Mouse (Mus musculus) lung, postnatal 0 days (tissue): ENCODE measurements around the gene Simc1. TPM values are rescaled to one million over a fixed set of nuclear protein-coding genes. Genes with fewer than 3 reads are reported as not detected.
A peak's percentile ranks its signal among the peaks of the same experiment; 100 is the strongest.

ENCODE experiments used
- ATAC-seq: fragments of 200-750 bp; cut with Nextera tagmentation; 2 replicates; pipeline ENCODE4 v1.8.0; 2017; ENCODE audit warnings: moderate library complexity
- DNase-seq: peaks from one replicate; pipeline ENCODE4 v3.0.0-alpha.2; 2016; ENCODE audit warnings: low spot score
- H3K27ac ChIP-seq: fragments of 300-500 bp; sonication (generic); 2 replicates; pipeline ENCODE4 v1.5.1; 2014; ENCODE audit warnings: antibody characterized with exemption, mild to moderate bottlenecking, low read length, mixed read lengths
- H3K27me3 ChIP-seq: fragments of 300-500 bp; sonication (generic); replicated peaks from 2 replicates; pipeline ENCODE4 v1.6.1; 2014; ENCODE audit warnings: low read length, mixed read lengths; ENCODE audit not compliant: insufficient read depth
- H3K36me3 ChIP-seq: fragments of 300-500 bp; sonication (generic); 2 replicates; pipeline ENCODE4 v1.6.1; 2014; ENCODE audit warnings: low read length, mixed read lengths; ENCODE audit not compliant: insufficient read depth
- H3K4me1 ChIP-seq: fragments of 300-500 bp; sonication (generic); 2 replicates; pipeline ENCODE4 v1.6.1; 2014; ENCODE audit warnings: antibody characterized with exemption, low read depth, low read length, mixed read lengths; ENCODE audit not compliant: insufficient read depth
- H3K4me2 ChIP-seq: fragments of 300-500 bp; sonication (generic); replicated peaks from 2 replicates; pipeline ENCODE4 v1.6.1; 2014; ENCODE audit warnings: low read depth, mild to moderate bottlenecking, low read length, moderate library complexity, mixed read lengths
- H3K4me3 ChIP-seq: fragments of 300-500 bp; sonication (generic); 2 replicates; pipeline ENCODE4 v1.5.1; 2014; ENCODE audit warnings: low read depth, low read length
- H3K9ac ChIP-seq: fragments of 300-500 bp; sonication (generic); replicated peaks from 2 replicates; pipeline ENCODE4 v1.6.1; 2014; ENCODE audit warnings: low read depth, mild to moderate bottlenecking
- H3K9me3 ChIP-seq: fragments of 300-500 bp; sonication (generic); 2 replicates; pipeline ENCODE4 v1.6.1; 2016; ENCODE audit warnings: low read length, mixed read lengths
- CTCF ChIP-seq: IDR thresholded peaks from 2 replicates; pipeline ENCODE4 v1.5.1; 2016; ENCODE audit warnings: antibody characterized with exemption, mild to moderate bottlenecking
- EP300 ChIP-seq: IDR thresholded peaks from 2 replicates; pipeline ENCODE4 v1.6.1; 2016; ENCODE audit warnings: antibody characterized with exemption, mild to moderate bottlenecking, control low read depth
- WGBS: fragments of 180-500 bp; shearing (Covaris S2); extraction: QIAGEN DNeasy Blood & Tissue Kit; methylation state at CpG from one replicate; pipeline ENCODE4 v1.1.7; 2014; 5-methylcytosine and 5-hydroxymethylcytosine counted together
- polyA plus RNA-seq: library from polyadenylated mRNA; unstranded; fragments of >200 nt; fragmentation: Nextera tagmentation; extraction: Ambion mirVana; gene quantifications from 2 replicates; pipeline ENCODE4 v1.2.1, GENCODE M21; 2015

Gene Simc1
- polyA plus RNA-seq, 1 experiment from 2014 or later = 2.6 TPM

DNA sequence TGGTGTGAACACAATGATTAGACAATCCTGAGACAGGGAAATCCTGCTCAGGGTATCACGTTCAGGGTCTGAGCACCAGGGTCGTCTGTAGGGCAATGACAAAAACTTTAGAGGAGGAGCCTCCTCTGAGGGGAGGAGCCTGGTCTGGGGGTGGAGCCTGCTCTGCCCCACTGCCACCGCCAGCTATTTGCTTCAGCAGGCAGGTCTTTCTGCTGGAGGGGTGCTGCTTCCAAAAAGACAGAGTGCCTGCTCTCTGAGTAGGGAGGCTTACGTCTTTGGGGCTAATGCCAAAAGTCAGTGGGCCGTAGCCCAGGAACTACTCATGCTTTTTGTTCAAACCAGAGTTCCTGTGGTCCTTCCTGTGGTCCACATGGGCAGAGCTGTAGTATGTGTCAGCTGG is 64.8 kb downstream of the Simc1 start:
- Histone ChIP-seq H3K27ac (no peak overlapping the region), H3K9me3 (no peaks in the 10 kb centered on the region), H3K36me3 (no peaks in the 10 kb centered on the region), H3K4me3 (no peak overlapping the region), H3K9ac (no peak overlapping the region), H3K4me1 (peaks cover 9% of the 10 kb centered on the region; the same call in 1 of the 2 replicates), H3K4me2 (no peak overlapping the region), H3K27me3 (no peaks in the 10 kb centered on the region)
- TF ChIP-seq EP300 (no peak), CTCF (no peak)
- ATAC-seq (no peak), DNase-seq (no peak)
- 50% methylated on average over 5 of the region's 5 CpGs for WGBS

DNA sequence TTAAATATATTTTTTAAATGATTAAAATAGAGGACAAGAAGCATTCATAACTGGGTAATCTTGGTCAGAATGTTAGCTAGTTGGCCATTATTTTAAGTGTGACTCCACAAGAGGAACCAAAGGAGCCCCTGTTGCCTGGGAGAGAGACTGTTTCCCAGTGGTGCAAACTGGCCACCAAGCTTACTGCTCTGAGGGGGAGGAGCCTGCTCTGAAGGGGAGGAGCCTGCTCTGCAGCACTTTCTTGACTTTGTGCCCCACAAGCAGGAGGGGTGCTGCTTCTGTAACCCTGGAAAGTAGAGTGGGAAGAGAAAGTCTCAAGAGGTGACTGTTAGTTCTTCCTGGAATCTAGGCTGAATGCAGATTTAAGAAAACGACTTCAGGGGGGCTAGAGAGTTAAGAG is 65.7 kb downstream of the Simc1 start:
- TF ChIP-seq CTCF (no peak), EP300 (no peak)
- 47% methylated on average over 1 of the region's 1 CpGs for WGBS
- no peak for ATAC-seq

DNA sequence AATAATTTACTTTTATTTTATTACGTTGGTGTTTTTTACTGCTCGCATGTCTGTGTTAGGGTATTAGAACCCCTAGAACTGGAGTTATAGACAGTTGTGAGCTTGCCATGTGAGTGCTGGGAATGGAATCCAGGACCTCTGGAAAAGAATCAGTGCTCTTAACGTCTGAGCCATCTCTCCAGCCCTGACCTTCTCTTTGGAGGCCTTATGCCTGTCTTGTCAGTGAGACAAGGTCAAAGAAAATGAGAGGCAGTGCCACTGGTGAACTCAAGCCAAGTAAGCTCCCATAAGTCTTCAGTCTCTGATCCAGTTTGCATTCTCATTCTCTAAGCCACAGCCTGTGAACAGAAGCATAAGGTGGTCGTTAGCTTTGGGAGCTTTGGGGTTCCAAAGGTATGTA is 67.2 kb downstream of the Simc1 start:
- ATAC-seq (no peak), DNase-seq (no peak)
- Histone ChIP-seq H3K9me3 (no peaks in the 10 kb centered on the region), H3K4me1 (no peaks in the 10 kb centered on the region; the same call in 1 of the 2 replicates), H3K27me3 (no peaks in the 10 kb centered on the region), H3K36me3 (no peaks in the 10 kb centered on the region), H3K9ac (no peak overlapping the region), H3K4me3 (no peak overlapping the region), H3K4me2 (no peak overlapping the region), H3K27ac (no peak overlapping the region)
- TF ChIP-seq CTCF (no peak), EP300 (no peak)
- WGBS = 72% methylated on average over 4 of the region's 4 CpGs

More for the DNA sequence above, 65.7 kb downstream of the Simc1 start:
- H3K4me3 ChIP-seq = no peak overlapping the region
- peaks cover 2% of the 10 kb centered on the region; the same call in 1 of the 2 replicates for H3K4me1 ChIP-seq
- no peak overlapping the region for H3K4me2 ChIP-seq
- no peaks in the 10 kb centered on the region for H3K9me3 ChIP-seq
- H3K9ac ChIP-seq = no peak overlapping the region
- no peak overlapping the region for H3K27ac ChIP-seq
- no peaks in the 10 kb centered on the region for H3K36me3 ChIP-seq
- DNase-seq = no peak
- H3K27me3 ChIP-seq = no peaks in the 10 kb centered on the region

DNA sequence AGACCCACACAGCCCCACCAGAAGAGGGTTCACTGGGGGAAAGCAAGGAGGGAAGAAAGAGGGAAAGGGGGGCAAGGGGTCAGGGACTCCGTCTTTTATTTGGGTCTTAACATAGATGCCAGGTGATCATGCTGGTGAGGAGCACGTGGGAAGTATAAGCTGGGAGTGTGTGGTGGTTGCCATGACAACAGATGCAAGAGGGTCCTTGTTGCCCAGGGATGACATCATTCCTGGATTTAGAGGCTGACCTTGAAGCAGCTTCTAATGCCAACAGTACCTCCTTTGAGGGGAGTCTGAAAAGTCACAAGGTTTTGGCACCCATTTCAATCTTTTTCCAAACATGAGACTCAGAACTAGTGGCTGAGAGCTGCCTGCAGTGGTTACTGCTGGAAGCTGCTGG is 68.1 kb downstream of the Simc1 start:
- Histone ChIP-seq H3K9ac (no peak overlapping the region), H3K27me3 (no peaks in the 10 kb centered on the region), H3K4me3 (no peak overlapping the region), H3K4me1 (no peaks in the 10 kb centered on the region; the same call in 1 of the 2 replicates), H3K27ac (no peak overlapping the region), H3K9me3 (no peaks in the 10 kb centered on the region), H3K4me2 (no peak overlapping the region), H3K36me3 (no peaks in the 10 kb centered on the region)
- WGBS = 37% methylated on average over 2 of the region's 2 CpGs
- TF ChIP-seq CTCF (no peak), EP300 (no peak)
- DNase-seq (peak; percentile 52), ATAC-seq (no peak)

DNA sequence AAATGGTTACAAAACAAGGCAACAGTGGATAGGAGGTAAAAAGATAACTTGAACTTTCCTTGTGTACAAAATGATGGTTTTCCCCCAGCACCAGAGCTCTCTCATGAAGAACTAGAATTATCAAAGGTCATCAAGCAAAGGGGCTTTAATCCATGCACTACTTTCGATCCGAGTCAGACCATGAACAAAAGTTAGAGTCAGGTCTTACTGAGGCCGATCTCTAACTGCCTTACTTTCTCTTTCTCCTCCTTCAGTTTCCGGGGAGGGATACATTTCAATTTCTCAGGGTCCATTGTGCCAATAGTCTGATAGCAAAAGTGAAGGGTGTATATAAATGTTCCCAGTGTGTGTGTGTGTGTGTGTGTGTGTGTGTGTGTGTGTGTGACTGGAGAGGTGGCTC is 69.0 kb downstream of the Simc1 start:
- no peak for DNase-seq
- Histone ChIP-seq H3K4me3 (no peak overlapping the region), H3K4me1 (no peaks in the 10 kb centered on the region; the same call in 1 of the 2 replicates), H3K36me3 (no peaks in the 10 kb centered on the region), H3K4me2 (no peak overlapping the region), H3K27me3 (no peaks in the 10 kb centered on the region), H3K27ac (no peak overlapping the region), H3K9ac (no peak overlapping the region), H3K9me3 (no peaks in the 10 kb centered on the region)
- WGBS = 79% methylated on average over 4 of the region's 4 CpGs
- ATAC-seq = no peak
- TF ChIP-seq CTCF (no peak), EP300 (no peak)

DNA sequence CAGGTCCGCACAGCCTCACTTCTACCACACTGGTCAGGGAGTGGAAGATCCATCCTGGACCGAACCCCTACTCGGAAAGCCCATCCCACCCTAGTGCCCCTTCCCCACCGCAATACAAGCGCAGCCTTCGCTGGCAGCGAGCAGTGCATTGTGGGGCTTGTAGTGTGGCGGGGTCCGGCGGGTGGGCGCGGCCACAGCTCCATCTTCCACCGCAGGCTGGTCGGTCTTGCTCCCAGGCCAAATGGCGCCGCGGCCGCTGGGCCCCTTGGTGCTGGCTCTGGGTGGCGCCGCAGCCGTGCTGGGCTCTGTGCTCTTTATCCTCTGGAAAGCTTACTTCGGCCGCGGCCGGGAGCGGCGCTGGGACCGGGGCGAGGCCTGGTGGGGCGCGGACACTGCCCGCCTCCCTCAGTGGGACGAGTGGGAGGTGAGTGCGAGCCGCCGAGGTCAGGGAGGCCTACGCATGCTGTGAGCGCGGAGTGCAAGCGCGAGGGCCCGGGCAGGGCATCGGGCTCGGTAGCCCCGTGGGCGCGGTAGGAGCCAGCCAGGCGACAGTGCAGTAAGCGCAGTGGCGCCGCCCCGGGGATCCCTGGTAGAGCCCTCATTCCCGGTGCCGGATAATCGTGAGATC is 71.4 kb downstream of the Simc1 start, which contains the start of gene Arl10:
Arl10 (plus strand) TSS at position 162 of the 628 bp plus-strand sequence.
- 4% methylated on average over 52 of the region's 55 CpGs for WGBS
- peak; percentile 71 for DNase-seq
- peak within 1 kb of the TSS; percentile 64 for H3K4me2 ChIP-seq
- H3K27me3 ChIP-seq = no peaks in the 10 kb centered on the region
- H3K9me3 ChIP-seq = no peaks in the 10 kb centered on the region
- no peaks in the 10 kb centered on the region for H3K36me3 ChIP-seq
- peak within 1 kb of the TSS; percentile 74 for H3K9ac ChIP-seq
- ATAC-seq = peak; percentile 93
- H3K4me1 ChIP-seq = no peaks in the 10 kb centered on the region; the same call in 1 of the 2 replicates
- peak within 1 kb of the TSS; percentile 79 for H3K27ac ChIP-seq
- peak; percentile 38 for TF ChIP-seq CTCF
- TF ChIP-seq EP300 = no peak
- H3K4me3 ChIP-seq = peak within 1 kb of the TSS; percentile 83
